Mouse (Mus musculus) embryonic facial prominence, embryonic 12.5 days (tissue): Measurements from ENCODE around the gene Atg4b. TPM values are rescaled to one million over a fixed set of nuclear protein-coding genes. Genes with fewer than 3 reads are reported as not detected.

Experiments used
- ATAC-seq: fragments of 200-750 bp; cut with Nextera tagmentation; 2 replicates; pipeline ENCODE4 v1.8.0; 2017; ENCODE audit not compliant: insufficient number of reproducible peaks, insufficient read depth, low FRiP score, low TSS enrichment
- H3K27ac ChIP-seq: fragments of 300-500 bp; sonication (generic); 2 replicates; pipeline ENCODE4 v1.5.1; 2016; ENCODE audit warnings: mild to moderate bottlenecking
- H3K27me3 ChIP-seq: fragments of 300-500 bp; sonication (generic); 2 replicates; pipeline ENCODE4 v1.6.1; 2016; ENCODE audit warnings: mild to moderate bottlenecking, moderate library complexity
- H3K36me3 ChIP-seq: fragments of 300-500 bp; sonication (generic); 2 replicates; pipeline ENCODE4 v1.6.1; 2016; ENCODE audit warnings: mild to moderate bottlenecking
- H3K4me1 ChIP-seq: fragments of 300-500 bp; sonication (generic); 2 replicates; pipeline ENCODE4 v1.6.1; 2016
- H3K4me2 ChIP-seq: fragments of 300-500 bp; sonication (generic); replicated peaks from 2 replicates; pipeline ENCODE4 v1.6.1; 2016; ENCODE audit warnings: mild to moderate bottlenecking, moderate library complexity
- H3K4me3 ChIP-seq: fragments of 300-500 bp; sonication (generic); 2 replicates; pipeline ENCODE4 v1.5.1; 2016; ENCODE audit warnings: mild to moderate bottlenecking
- H3K9ac ChIP-seq: fragments of 300-500 bp; sonication (generic); 2 replicates; pipeline ENCODE4 v1.6.1; 2016; ENCODE audit warnings: mild to moderate bottlenecking, moderate library complexity
- H3K9me3 ChIP-seq: fragments of 300-500 bp; sonication (generic); 2 replicates; pipeline ENCODE4 v1.6.1; 2016; ENCODE audit warnings: mild to moderate bottlenecking, moderate library complexity
- WGBS: fragments of 180-500 bp; shearing (Covaris S2); methylation state at CpG from one replicate; pipeline ENCODE4 v1.1.7; 2016; 5-methylcytosine and 5-hydroxymethylcytosine counted together
- polyA plus RNA-seq: library from polyadenylated mRNA; unstranded; fragments of >200 nt; fragmentation: Nextera tagmentation; extraction: Ambion mirVana; gene quantifications from 2 replicates; pipeline ENCODE4 v1.2.1, GENCODE M21; 2016

Gene Atg4b
- polyA plus RNA-seq, 1 experiment from 2014 or later, result 101 TPM

DNA sequence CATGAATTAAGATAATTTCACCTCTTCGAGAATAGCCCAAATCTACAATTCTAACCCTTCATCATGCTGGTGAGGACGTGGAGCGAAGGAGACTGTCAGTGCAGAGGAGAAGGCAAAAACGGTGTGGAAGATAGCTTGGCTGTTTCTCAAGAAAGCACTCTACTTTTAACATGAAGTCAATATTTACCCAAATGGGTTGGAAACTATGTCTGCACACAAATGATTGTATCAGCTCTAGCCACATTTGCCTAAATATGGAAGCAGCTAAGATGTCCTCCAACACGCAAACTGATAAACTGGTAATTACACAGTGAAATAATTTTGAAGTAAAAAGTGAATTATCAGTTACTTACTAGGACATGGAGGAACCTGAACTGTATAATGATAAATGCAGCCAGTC is 51.5 kb downstream of the Atg4b start:
- Histone ChIP-seq H3K27ac (0 out of 2 replicates have a peak overlapping the region, but pooled peaks have one; percentile 86), H3K27me3 (no peaks in the 10 kb centered on the region), H3K4me1 (peaks cover 26% of the 10 kb centered on the region), H3K9ac (no peak overlapping the region), H3K4me2 (peak overlapping the region; percentile 83), H3K4me3 (no peak overlapping the region), H3K9me3 (no peaks in the 10 kb centered on the region), H3K36me3 (peaks cover 38% of the 10 kb centered on the region)
- no peak for ATAC-seq
- 85% methylated on average over 5 of the region's 5 CpGs for WGBS

DNA sequence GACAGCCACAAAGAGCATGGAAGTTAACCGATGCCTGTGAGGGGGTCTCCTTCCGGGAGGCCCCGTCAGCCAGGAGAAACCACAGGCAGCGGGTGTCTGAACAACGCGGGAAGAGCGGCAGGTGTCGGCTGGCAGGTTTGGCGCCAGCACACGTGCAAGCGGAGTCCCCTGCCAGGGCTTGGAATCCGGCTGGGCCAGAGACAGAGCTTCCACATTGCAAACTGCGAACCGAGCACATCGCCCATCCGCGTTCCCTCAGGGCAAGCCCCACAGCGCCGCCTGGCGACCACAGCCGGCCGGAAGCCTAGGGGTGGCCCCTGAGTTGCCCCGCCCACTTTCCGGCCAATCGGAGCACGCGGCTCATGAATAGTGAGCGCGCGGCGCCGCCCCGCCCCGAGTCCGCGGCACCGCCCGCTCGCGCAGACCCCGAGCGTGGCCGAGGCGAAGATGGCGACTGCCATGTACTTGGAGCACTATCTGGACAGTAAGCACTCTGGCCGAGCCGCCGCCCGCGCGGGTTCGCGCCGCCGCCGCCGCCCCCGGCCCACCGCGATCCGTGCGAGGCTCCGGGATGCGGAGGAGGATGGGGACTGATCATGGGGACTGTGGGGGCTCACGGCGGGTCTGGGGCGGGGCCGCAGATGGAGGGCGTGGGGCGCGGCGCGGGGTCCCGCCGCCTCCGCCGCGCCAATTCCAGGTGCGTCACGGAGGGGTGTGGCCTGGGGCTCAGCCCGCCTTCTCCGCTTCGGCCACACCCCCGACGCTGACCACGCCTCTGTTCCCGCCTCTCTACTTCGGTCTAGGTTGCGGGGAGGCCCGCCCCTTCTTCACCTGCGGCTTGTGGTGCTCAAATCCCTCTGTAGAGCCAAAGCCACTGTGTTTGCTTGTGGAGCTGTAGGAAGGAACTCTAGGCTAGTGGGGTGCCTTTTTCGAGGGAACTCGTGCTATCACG is 52.5 kb downstream of the Atg4b start, which contains the start of gene Ing5:
Gene Ing5 (plus strand): TSS at position 410 of the 952 bp plus-strand sequence.
- WGBS, result under 1% methylated on average over 92 of the region's 94 CpGs
- Histone ChIP-seq H3K9ac (peak within 1 kb of the TSS; percentile 71), H3K9me3 (no peaks in the 10 kb centered on the region), H3K36me3 (peaks cover 41% of the 10 kb centered on the region), H3K4me2 (peak within 1 kb of the TSS; percentile 83), H3K27me3 (no peaks in the 10 kb centered on the region), H3K4me1 (peaks cover 26% of the 10 kb centered on the region), H3K4me3 (peak within 1 kb of the TSS; percentile 68), H3K27ac (peak within 1 kb of the TSS; percentile 96)
- ATAC-seq, result peak; percentile 91

DNA sequence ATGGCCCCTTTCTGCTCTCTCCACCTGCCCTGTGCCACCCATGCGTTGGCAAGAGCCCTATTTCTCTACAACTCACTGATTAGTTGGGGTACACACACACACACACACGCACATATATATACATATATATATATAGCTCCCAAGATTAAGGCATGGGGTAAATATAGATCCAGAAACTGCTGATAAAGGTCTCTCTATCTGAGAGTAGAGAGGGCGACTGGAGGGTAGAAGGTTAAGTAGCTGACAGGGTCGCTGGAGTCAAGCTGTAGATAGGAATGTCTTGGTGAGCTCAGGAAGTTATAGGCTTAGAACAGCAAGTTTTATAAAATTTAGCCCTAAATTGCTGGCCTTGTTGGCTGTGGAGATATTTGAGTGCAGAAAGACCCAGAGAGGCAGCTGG is 53.5 kb downstream of the Atg4b start:
- H3K36me3 ChIP-seq, result peaks cover 38% of the 10 kb centered on the region
- 0 out of 2 replicates have a peak overlapping the region, but pooled peaks have one; percentile 10 for H3K9ac ChIP-seq
- 80% methylated on average over 4 of the region's 4 CpGs for WGBS

DNA sequence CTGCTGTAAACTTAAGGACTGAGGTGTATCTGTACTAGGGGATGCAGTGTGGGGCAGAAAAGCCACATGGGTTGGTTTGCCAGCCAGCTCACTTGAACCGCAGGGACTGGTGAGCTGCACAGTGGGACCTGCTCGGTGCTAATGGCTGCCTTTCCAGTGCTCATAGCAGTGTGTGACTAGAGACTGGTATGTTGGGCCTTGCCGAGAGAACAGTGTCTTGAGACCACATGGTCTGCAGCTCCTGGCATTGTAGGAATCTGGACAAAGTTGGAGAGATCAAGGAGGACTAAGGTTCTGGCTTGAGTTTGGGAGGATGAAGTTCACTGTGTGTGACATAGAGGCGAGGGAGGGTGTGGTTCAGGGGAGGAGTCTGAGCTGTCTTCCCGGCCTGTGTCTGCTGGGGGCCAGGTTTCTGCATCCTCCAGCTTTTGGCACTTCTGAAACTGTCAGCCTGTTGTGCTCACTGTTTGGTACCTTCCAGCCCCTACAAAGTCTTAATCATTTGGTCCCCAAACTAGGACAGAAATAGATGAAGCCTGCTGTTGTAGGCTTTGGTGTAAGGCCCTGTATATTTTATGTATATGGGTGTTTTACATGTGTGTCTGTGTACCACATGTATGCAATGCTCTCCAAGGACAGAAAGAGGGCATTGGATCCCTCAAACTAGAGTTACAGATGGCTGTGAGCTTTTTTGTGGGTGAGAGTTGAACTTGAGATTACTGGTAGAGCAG is 54.1 kb downstream of the Atg4b start:
- Histone ChIP-seq H3K9me3 (no peaks in the 10 kb centered on the region), H3K4me2 (no peak overlapping the region), H3K27me3 (no peaks in the 10 kb centered on the region), H3K4me3 (peak overlapping the region; percentile 68; the same call in 1 of the 2 replicates), H3K27ac (no peak overlapping the region), H3K9ac (0 out of 2 replicates have a peak overlapping the region, but pooled peaks have one; percentile 10), H3K36me3 (peaks cover 44% of the 10 kb centered on the region), H3K4me1 (peaks cover 26% of the 10 kb centered on the region)
- 72% methylated on average over 5 of the region's 5 CpGs for WGBS
- ATAC-seq, result no peak

More for the DNA sequence above, 53.5 kb downstream of the Atg4b start:
- no peak overlapping the region for H3K27ac ChIP-seq
- no peak for ATAC-seq
- H3K4me2 ChIP-seq, result peak overlapping the region; percentile 83
- no peaks in the 10 kb centered on the region for H3K27me3 ChIP-seq
- peaks cover 26% of the 10 kb centered on the region for H3K4me1 ChIP-seq
- no peaks in the 10 kb centered on the region for H3K9me3 ChIP-seq
- H3K4me3 ChIP-seq, result peak overlapping the region; percentile 68

DNA sequence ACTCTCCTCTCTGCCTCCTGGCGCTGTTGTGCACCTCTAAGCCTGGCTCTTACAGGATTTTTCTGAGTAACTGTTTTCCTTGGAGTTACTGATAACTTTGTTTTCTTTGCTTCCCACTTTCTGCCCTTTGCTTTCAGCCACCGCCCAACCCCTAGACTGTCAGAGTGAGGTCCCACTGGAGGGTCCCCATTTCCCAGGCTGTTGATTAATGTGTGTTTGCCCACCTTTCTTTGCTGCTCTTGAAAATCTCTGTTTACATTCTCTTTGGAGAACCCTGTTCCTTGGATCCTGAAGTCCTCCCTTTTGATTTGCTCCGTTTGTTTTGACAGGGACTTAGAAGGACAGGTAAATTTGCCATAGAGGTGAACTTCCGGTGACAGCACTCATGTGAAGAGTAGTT is 57.6 kb downstream of the Atg4b start:
- no peak overlapping the region for H3K4me2 ChIP-seq
- H3K27me3 ChIP-seq, result no peaks in the 10 kb centered on the region
- ATAC-seq, result no peak
- peaks cover 11% of the 10 kb centered on the region for H3K4me1 ChIP-seq
- H3K9ac ChIP-seq, result no peak overlapping the region
- H3K27ac ChIP-seq, result no peak overlapping the region
- no peak overlapping the region for H3K4me3 ChIP-seq
- peaks cover 73% of the 10 kb centered on the region for H3K36me3 ChIP-seq
- no peaks in the 10 kb centered on the region for H3K9me3 ChIP-seq
- 91% methylated on average over 4 of the region's 4 CpGs for WGBS

DNA sequence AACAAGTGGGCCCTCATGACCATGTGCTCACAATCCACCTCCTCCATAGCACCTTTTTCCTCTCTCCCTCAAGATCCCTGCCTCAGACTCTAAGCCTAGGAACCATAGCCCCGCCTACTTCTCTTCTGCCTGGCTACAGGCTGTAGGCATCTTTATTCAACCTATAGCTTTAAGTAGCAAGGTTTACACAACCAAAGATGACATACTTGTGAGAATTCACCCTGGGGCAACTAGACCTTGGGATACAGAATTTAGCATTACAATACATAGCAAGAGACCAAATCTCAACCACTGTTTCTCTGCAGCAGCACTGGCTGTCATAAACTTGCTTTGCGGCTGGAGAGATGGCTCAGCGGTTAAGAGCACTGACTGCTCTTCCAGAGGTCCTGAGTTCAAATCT is 58.7 kb downstream of the Atg4b start:
- peaks cover 85% of the 10 kb centered on the region for H3K36me3 ChIP-seq
- ATAC-seq, result no peak
- 95% methylated on average over 3 of the region's 3 CpGs for WGBS
- H3K27me3 ChIP-seq, result no peaks in the 10 kb centered on the region
- no peak overlapping the region for H3K9ac ChIP-seq
- no peak overlapping the region for H3K4me2 ChIP-seq
- H3K9me3 ChIP-seq, result no peaks in the 10 kb centered on the region
- no peak overlapping the region for H3K27ac ChIP-seq
- no peak overlapping the region for H3K4me3 ChIP-seq
- H3K4me1 ChIP-seq, result peaks cover 5% of the 10 kb centered on the region; the same call in 1 of the 2 replicates

DNA sequence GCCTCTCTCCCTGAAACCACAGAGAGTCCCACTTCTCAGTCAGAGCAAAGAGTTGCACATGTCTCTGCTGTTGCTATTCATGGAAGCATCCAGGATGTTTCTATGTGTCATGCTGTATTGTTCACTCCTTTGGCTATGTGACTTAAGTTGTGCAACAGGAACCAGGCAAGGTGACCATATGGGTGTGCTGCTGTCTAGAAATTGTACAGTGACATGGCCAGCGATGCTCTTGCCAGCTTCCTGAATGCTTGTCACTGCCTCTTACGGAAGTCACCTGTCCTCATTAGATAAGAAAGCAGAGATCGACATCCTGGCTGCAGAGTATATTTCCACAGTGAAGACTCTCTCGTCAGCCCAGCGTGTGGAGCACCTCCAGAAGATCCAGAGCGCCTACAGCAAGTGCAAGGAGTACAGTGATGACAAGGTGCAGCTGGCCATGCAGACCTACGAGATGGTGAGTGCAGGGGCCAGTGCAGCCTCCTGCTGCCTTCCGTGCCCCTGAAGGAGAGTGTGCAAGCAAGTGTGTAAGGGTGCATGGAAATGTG is 60.3 kb downstream of the Atg4b start:
- WGBS, result 93% methylated on average over 8 of the region's 8 CpGs
- H3K9ac ChIP-seq, result no peak overlapping the region
- H3K27ac ChIP-seq, result no peak overlapping the region
- no peaks in the 10 kb centered on the region for H3K4me1 ChIP-seq
- H3K27me3 ChIP-seq, result no peaks in the 10 kb centered on the region
- H3K4me2 ChIP-seq, result no peak overlapping the region
- ATAC-seq, result no peak
- H3K36me3 ChIP-seq, result peaks cover 92% of the 10 kb centered on the region
- no peak overlapping the region for H3K4me3 ChIP-seq
- no peaks in the 10 kb centered on the region for H3K9me3 ChIP-seq

DNA sequence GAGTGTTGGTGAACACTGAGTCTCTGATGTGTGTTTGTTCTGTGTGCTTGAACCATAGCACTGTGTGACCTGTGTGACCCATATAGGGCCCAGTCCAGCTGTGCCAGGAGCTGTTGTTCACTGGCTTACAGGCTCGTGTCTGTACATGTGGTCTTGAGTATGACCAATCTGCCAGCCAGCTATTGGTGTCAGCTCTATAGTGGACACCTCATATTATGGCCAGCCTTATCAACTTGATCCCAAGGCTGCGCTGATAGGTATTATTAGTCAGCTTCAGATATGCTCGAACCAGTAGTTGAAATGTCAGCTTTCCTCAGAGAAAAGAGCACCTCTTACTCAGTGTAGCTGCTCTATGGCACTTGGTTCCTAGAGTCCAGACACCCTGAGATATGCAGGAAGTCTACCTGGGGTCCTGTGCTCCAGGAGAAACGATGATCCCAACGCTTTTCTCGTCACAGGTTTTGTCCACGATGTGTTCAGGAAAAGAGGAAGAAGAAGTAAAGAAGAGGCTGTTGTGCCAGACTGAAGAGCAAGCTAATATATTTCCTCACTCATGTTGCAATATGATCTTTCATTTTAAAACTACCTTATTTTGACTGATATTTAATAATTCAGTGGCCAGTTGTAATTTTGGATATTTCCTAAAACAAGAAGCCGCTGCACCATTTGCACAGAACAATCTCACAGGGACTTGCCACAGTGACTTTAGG is 66.7 kb downstream of the Atg4b start:
- Histone ChIP-seq H3K9me3 (no peaks in the 10 kb centered on the region), H3K27me3 (no peaks in the 10 kb centered on the region), H3K4me3 (no peak overlapping the region), H3K4me1 (no peaks in the 10 kb centered on the region), H3K9ac (no peak overlapping the region), H3K36me3 (peaks cover 78% of the 10 kb centered on the region), H3K4me2 (no peak overlapping the region), H3K27ac (no peak overlapping the region)
- ATAC-seq, result no peak
- WGBS, result 92% methylated on average over 8 of the region's 8 CpGs

DNA sequence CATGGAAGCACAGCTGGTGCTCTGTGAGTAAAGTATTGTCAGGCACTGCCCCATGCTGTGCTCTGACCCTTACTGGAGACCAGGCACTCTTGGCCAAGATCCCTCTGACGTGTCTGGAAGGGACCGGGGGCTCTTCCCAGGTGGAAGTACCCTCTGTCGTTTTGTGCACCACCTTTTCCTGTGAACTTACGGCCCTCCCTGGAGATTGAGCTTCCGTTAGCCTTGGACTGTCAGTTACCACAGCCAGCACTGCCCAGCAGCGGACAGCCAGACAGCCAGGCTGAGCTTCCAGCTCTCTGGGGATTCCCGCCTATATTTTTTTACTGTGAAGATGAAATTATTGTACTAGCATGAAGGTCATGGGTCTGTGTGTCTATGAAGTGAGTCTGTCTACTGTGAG is 67.4 kb downstream of the Atg4b start:
- 89% methylated on average over 7 of the region's 7 CpGs for WGBS
- Histone ChIP-seq H3K27ac (no peak overlapping the region), H3K4me3 (no peak overlapping the region), H3K4me2 (no peak overlapping the region), H3K4me1 (no peaks in the 10 kb centered on the region), H3K9me3 (no peaks in the 10 kb centered on the region), H3K27me3 (no peaks in the 10 kb centered on the region), H3K9ac (no peak overlapping the region), H3K36me3 (peaks cover 71% of the 10 kb centered on the region)
- no peak for ATAC-seq

DNA sequence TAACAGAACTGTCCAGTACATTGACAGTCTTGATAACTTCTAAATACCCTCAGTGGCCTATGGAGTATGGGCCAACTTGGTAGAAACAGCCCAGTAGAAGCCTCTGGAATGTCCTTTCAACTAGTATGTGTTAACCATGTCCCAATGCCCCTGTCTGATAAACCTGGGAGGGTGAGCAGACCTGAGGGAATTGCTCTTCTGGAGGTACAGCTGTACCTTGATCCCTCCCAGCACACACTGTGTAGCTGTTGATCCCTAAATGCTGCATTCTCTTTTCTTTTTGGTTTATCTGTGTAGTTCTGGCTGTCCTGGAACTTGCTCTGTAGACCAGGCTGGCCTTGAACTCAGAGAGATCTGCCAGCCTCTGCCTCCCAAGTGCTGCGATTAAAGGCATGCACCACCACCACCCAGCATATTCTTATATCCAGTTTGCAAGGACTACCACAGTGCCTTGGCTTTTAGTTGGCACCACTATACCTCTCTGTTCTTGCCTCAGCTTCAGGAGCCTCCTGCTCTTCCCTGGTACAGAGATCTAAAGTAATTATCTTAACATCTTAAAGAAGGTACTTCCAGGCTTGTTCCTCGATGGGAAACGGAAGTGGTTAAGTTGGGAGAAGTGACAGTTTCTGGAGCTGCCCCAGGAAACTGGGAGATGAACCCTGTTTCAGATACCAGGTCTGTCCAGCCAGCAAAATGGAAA is 72.6 kb downstream of the Atg4b start:
- Histone ChIP-seq H3K4me1 (peaks cover 11% of the 10 kb centered on the region), H3K9ac (no peak overlapping the region), H3K9me3 (no peaks in the 10 kb centered on the region), H3K27me3 (no peaks in the 10 kb centered on the region), H3K36me3 (peaks cover 19% of the 10 kb centered on the region), H3K4me3 (no peak overlapping the region), H3K27ac (peak overlapping the region; percentile 89; the same call in 1 of the 2 replicates), H3K4me2 (no peak overlapping the region)
- 77% methylated on average over 3 of the region's 3 CpGs for WGBS
- ATAC-seq, result no peak
